Mouse (Mus musculus) myocyte (in vitro differentiated cells): ENCODE measurements around the gene Tmprss9.
A peak's percentile ranks its signal among the peaks of the same experiment; 100 is the strongest.

Source experiments
- MAX ChIP-seq: IDR thresholded peaks from one replicate; pipeline ENCODE4 v1.6.1; 2011; ENCODE audit warnings: low read depth, mild to moderate bottlenecking, control low read depth
- MYOD1 ChIP-seq, 3 experiments: IDR thresholded peaks; one replicate each; pipeline ENCODE4 v1.6.1; 2011; ENCODE audit warnings: control low read depth in 2 of 3, low read depth in 2 of 3, mild to moderate bottlenecking in 2 of 3, moderate library complexity in 1 of 3; ENCODE audit not compliant: insufficient read length in 2 of 3, control insufficient read depth in 1 of 3
- POLR2A ChIP-seq: IDR thresholded peaks from one replicate; pipeline ENCODE4 v1.6.1; 2011; ENCODE audit warnings: low read depth, mild to moderate bottlenecking, control low read depth, moderate library complexity; ENCODE audit not compliant: insufficient read length
- REST ChIP-seq: IDR thresholded peaks from one replicate; pipeline ENCODE4 v1.6.1; 2011; ENCODE audit warnings: mild to moderate bottlenecking, control low read depth, moderate library complexity; ENCODE audit not compliant: insufficient read depth, insufficient read length

DNA sequence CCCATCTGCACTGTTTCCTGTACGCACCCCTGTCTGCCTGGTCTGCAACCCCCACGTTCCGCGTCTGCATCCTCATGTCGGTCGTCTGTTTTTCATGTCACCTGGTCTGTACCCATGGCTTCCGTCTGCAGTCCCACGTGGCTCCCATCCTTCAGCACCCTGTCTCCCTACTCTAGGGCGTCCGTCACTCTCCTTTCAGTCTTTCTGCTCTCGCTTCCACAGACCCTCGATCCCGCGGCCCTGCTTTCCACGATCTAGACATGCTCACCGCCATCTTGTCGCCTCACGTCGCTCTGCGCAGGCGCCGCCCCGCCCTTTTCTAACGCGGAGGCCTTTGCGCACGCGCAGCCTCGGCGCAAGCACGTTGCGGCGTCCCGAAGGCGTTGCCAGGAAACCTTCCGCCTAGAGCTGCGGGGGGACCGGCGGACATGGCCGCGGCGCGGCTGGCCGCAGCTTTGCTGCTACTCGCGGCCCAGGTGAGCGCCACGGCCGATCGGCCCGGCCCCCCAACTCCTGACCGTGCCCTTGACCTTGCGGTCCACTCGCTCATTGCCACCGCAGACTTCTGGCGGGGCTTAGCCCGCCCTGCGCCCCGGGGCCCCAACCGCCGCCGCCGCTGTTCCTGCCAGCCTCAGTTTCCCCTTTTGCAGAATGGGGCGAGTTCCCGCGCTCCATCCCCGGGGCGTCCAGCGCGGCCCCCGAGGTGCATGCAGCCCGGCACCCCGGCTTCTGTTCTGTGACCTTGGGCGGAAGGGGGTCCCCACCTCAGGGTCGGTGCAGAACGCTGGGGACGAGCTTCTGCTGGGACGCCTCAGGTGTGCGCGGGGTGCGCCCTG lies 16.5 kb upstream of the Tmprss9 start, which contains the start of the genes Lsm7 and Sppl2b:
- TF ChIP-seq MAX, result no peak
- TF ChIP-seq REST, result no peak
- TF ChIP-seq MYOD1 (IDR thresholded peaks at IDR 0.05; ENCODE audit: control insufficient read depth in 1 of 3, insufficient read length in 2 of 3, low read depth in 2 of 3), result peak in 1 of 3 experiments; percentile 39
- TF ChIP-seq POLR2A, result peak; percentile 83
